Mouse (Mus musculus): ENCODE data around the gene Myom1. TPM values are rescaled to one million over a fixed set of nuclear protein-coding genes. Genes with fewer than 3 reads are reported as not detected.

The Myom1 gene
- polyA plus RNA-seq, 1 experiment from 2014 or later: 7.2 TPM

DNA sequence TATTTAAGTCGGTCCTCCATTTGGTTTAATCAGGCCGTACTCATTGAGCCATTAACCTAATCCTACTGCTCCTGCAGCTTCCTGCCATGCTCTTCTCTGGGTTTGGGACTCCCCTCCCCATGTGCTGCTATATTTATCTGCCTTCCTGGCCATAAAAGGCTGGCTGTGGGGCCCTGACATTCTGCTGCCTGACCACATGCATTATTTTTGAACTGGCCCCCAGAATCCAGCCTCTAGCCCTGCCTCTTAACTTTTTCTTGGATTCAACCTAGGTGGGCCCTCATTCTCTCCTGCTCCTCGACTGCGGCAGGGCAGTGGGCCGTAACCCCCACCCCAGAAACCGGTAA, 16.8 kb downstream of the Myom1 start:
- peaks cover 18% of the 10 kb centered on the region for H3K4me1 ChIP-seq
- ATAC-seq (ENCODE audit: insufficient number of reproducible peaks, insufficient read depth, low FRiP score, low TSS enrichment): no peak
- no peaks in the 10 kb centered on the region; the same call in 1 of the 2 replicates for H3K27me3 ChIP-seq
- no peak overlapping the region for H3K9ac ChIP-seq
- H3K36me3 ChIP-seq: no peaks in the 10 kb centered on the region
- WGBS: 44% methylated on average over 6 of the region's 6 CpGs
- no peak overlapping the region for H3K4me3 ChIP-seq
- peak overlapping the region; percentile 41; the same call in 1 of the 2 replicates for H3K27ac ChIP-seq
- H3K9me3 ChIP-seq: no peaks in the 10 kb centered on the region
- 0 out of 2 replicates have a peak overlapping the region, but pooled peaks have one; percentile 9 for H3K4me2 ChIP-seq (replicated peaks)

DNA sequence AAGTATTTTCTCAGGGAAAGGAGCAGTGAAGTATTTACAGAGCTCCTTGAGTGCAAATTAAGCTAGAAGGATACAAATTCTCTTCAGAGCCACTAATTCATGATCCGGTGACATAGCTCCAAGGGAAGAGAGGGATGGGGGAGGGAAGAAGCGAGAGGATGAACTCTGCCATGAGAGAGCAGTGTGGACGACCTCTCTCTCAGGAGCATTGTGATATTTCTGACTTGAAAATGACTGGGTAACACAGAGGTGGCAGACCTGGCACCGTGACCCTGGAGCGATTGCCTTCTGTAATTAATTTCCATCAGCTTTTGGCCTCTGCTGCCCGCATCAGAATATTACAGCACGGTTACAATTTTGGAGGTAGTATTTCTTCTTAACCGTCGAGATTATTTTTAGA, 17.4 kb downstream of the Myom1 start:
- Histone ChIP-seq H3K4me3 (no peak overlapping the region), H3K27ac (0 out of 2 replicates have a peak overlapping the region, but pooled peaks have one; percentile 41), H3K9ac (no peak overlapping the region), H3K27me3 (no peaks in the 10 kb centered on the region; the same call in 1 of the 2 replicates), H3K4me2 (replicated peaks) (0 out of 2 replicates have a peak overlapping the region, but pooled peaks have one; percentile 9), H3K36me3 (no peaks in the 10 kb centered on the region), H3K9me3 (no peaks in the 10 kb centered on the region), H3K4me1 (peaks cover 18% of the 10 kb centered on the region)
- no peak for ATAC-seq (ENCODE audit: insufficient number of reproducible peaks, insufficient read depth, low FRiP score, low TSS enrichment)
- WGBS: 61% methylated on average over 9 of the region's 9 CpGs

DNA sequence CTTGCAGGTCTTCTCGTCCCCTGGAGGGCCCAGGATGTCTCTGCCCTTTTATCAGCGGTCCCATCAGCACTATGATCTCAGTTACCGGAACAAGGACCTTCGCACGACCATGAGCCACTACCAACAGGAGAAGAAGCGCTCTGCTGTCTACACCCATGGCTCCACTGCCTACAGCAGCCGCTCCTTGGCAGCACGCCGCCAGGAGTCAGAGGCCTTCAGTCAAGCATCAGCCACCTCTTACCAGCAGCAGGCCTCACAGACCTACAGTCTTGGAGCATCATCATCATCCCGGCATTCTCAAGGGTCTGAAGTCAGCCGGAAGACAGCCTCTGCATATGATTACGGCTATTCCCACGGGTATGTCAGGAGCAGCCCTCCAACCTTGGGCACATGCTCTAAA, 20.4 kb downstream of the Myom1 start:
- Histone ChIP-seq H3K27me3 (no peaks in the 10 kb centered on the region; the same call in 1 of the 2 replicates), H3K9ac (no peak overlapping the region), H3K9me3 (no peaks in the 10 kb centered on the region), H3K27ac (peak overlapping the region; percentile 26; the same call in 1 of the 2 replicates), H3K4me3 (no peak overlapping the region), H3K4me1 (peaks cover 18% of the 10 kb centered on the region), H3K36me3 (no peaks in the 10 kb centered on the region), H3K4me2 (replicated peaks) (no peak overlapping the region)
- 81% methylated on average over 13 of the region's 13 CpGs for WGBS
- ATAC-seq (ENCODE audit: insufficient number of reproducible peaks, insufficient read depth, low FRiP score, low TSS enrichment): no peak

DNA sequence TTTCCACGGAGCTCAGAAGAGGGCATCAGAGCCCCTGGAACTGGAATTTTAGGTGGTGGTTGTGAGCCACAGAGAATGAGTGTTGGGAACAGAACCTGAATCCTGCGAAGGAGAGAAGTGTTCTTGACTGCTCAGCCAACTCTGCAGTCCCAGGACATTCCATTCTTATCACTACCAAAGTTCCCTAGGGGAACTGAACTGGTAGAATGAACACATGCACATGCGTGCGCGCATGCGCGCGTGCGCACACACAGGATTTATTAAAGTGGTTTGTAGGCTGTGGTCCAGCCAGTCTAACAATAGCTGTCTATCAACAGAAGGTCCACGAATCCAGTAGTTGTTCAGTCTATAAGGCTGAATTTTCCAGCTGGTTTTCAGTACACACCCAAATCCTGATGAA, 21.6 kb downstream of the Myom1 start:
- no peak for ATAC-seq (ENCODE audit: insufficient number of reproducible peaks, insufficient read depth, low FRiP score, low TSS enrichment)
- no peaks in the 10 kb centered on the region for H3K27me3 ChIP-seq
- H3K4me1 ChIP-seq: peaks cover 16% of the 10 kb centered on the region
- H3K9me3 ChIP-seq: no peaks in the 10 kb centered on the region
- H3K36me3 ChIP-seq: no peaks in the 10 kb centered on the region
- H3K4me2 ChIP-seq (replicated peaks): no peak overlapping the region
- no peak overlapping the region for H3K4me3 ChIP-seq
- 93% methylated on average over 10 of the region's 10 CpGs for WGBS
- no peak overlapping the region for H3K27ac ChIP-seq
- H3K9ac ChIP-seq: no peak overlapping the region

DNA sequence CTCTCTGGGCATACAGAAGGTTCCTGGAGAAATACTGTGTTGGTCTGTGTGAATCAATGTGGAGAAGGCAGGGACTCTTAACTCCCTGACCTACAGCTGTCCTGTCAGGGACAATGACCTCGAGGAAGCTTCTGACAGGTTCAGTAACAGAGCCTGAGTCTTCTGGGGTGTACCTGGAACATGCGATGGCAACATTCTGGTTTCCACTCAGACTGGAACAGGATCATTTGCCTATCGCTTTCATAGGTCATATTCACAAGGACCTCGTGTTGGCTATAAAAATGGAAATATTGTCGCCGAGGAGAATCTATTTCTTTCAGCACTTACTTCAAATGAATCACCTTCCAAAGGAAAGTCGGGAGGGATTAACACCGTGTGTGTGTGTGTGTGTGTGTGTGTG, 23.5 kb downstream of the Myom1 start:
- Histone ChIP-seq H3K4me2 (replicated peaks) (no peak overlapping the region), H3K36me3 (no peaks in the 10 kb centered on the region), H3K27me3 (no peaks in the 10 kb centered on the region), H3K4me1 (peaks cover 7% of the 10 kb centered on the region), H3K4me3 (no peak overlapping the region), H3K9me3 (no peaks in the 10 kb centered on the region), H3K9ac (no peak overlapping the region), H3K27ac (no peak overlapping the region)
- 80% methylated on average over 8 of the region's 8 CpGs for WGBS
- ATAC-seq (ENCODE audit: insufficient number of reproducible peaks, insufficient read depth, low FRiP score, low TSS enrichment): no peak

DNA sequence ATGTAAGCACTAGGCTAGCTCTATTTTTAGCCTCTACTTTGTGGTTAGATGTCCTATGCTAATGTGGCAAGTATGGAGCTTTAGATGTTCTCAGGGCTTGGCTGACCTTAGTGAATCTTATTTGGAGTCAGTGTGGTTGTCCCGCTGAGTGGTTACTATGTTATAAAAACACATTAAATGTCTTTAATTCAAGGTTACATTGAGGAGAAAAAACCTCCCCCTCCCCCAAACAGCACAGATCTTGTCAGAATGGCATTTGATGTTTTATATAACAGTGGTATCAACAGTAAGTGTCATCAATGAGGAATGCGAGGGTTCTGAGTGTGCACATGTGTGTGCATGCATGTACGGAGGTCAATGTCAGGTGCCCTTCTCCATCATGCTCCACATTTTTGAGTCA, 24.8 kb downstream of the Myom1 start:
- Histone ChIP-seq H3K4me1 (peaks cover 7% of the 10 kb centered on the region), H3K4me2 (replicated peaks) (no peak overlapping the region), H3K9me3 (no peaks in the 10 kb centered on the region), H3K36me3 (no peaks in the 10 kb centered on the region), H3K27ac (no peak overlapping the region), H3K27me3 (no peaks in the 10 kb centered on the region), H3K4me3 (no peak overlapping the region), H3K9ac (no peak overlapping the region)
- no peak for ATAC-seq (ENCODE audit: insufficient number of reproducible peaks, insufficient read depth, low FRiP score, low TSS enrichment)
- 87% methylated on average over 3 of the region's 3 CpGs for WGBS

DNA sequence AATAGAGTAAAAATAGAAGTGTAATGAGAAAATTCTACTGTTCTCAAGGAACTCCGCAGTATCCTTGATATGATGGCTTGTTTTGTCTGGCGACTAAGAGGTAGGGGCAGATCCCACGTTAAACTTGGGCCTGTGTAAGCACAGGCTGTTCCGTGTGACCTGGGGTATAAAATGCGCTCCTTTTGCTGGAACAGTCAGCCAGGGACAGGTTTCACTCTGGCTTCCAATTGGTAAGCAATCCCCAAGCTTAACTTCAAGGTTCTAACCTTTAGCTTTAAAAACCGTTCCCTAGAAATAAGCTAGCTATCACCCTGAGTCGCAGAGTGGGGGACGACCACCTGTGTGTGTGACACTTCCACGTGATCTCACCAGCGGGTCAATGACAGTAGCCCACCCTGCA, 30.3 kb downstream of the Myom1 start:
- WGBS: 84% methylated on average over 10 of the region's 10 CpGs
- Histone ChIP-seq H3K4me1 (no peaks in the 10 kb centered on the region), H3K27ac (no peak overlapping the region), H3K36me3 (no peaks in the 10 kb centered on the region), H3K4me3 (no peak overlapping the region), H3K4me2 (replicated peaks) (no peak overlapping the region), H3K27me3 (no peaks in the 10 kb centered on the region), H3K9me3 (no peaks in the 10 kb centered on the region), H3K9ac (no peak overlapping the region)
- ATAC-seq (ENCODE audit: insufficient number of reproducible peaks, insufficient read depth, low FRiP score, low TSS enrichment): no peak

DNA sequence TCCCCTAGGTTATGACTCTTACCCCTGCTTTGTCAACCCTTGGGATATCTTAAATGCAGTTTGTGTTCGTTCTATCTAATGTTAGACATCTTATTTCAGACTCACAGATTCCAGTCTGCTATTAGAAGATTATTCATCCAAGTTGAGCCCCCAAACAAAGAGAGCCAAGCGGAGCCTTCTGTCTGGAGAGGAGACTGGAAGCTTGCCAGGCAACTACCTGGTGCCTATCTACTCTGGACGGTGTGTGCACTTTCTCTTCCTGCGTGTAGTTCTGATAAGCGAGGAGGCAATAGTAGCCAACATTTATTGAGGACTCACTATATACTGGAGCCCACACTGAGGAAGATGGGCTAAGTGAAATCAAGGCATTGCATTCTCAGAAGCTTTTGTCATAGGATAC, 32.0 kb downstream of the Myom1 start:
- no peaks in the 10 kb centered on the region for H3K9me3 ChIP-seq
- H3K9ac ChIP-seq: no peak overlapping the region
- no peak overlapping the region for H3K4me2 ChIP-seq (replicated peaks)
- H3K4me3 ChIP-seq: no peak overlapping the region
- no peak overlapping the region for H3K27ac ChIP-seq
- H3K27me3 ChIP-seq: no peaks in the 10 kb centered on the region
- H3K4me1 ChIP-seq: no peaks in the 10 kb centered on the region
- H3K36me3 ChIP-seq: no peaks in the 10 kb centered on the region
- 78% methylated on average over 5 of the region's 5 CpGs for WGBS
- no peak for ATAC-seq (ENCODE audit: insufficient number of reproducible peaks, insufficient read depth, low FRiP score, low TSS enrichment)

DNA sequence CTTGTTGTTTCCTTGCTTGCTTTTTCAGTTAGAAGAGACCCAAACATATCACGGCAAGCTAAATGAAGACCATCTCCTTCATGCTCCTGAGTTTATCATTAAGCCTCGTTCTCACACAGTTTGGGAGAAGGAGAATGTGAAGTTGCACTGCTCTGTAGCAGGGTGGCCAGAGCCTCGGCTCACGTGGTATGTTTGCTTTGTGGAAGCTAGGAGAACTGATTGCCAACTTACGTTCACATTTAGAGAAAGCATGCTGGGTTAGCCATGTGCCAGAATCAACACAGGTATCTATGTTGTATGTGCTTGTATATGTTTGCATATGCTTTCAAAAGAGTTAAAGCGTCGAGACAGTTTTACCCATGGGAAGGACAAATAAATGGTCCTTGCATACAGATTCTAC, 34.8 kb downstream of the Myom1 start:
- no peaks in the 10 kb centered on the region for H3K9me3 ChIP-seq
- no peaks in the 10 kb centered on the region for H3K36me3 ChIP-seq
- H3K4me3 ChIP-seq: no peak overlapping the region
- no peak for ATAC-seq (ENCODE audit: insufficient number of reproducible peaks, insufficient read depth, low FRiP score, low TSS enrichment)
- H3K27me3 ChIP-seq: no peaks in the 10 kb centered on the region
- H3K9ac ChIP-seq: no peak overlapping the region
- H3K27ac ChIP-seq: no peak overlapping the region
- no peak overlapping the region for H3K4me2 ChIP-seq (replicated peaks)
- WGBS: 86% methylated on average over 7 of the region's 7 CpGs
- peaks cover 10% of the 10 kb centered on the region for H3K4me1 ChIP-seq

DNA sequence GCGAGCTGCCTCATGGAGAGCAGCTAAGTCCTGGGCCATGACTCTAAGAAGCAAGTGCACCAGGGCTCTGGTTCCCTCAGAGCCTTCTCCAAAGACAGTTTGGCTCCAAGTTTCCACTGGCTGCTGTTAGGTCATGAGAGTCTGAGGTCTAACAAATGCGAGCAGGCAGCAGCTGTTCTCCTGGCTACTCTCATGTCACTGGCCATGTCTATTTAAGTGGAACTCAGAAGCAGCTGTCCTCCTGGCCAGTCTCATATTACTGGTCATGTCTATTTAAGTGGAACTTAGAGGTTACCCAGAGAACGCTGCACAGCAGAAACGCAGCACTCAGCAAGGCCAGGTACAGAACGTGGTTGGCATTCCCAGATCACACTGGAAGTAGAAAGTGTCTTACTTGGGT, 36.4 kb downstream of the Myom1 start:
- H3K36me3 ChIP-seq: no peaks in the 10 kb centered on the region
- no peaks in the 10 kb centered on the region for H3K9me3 ChIP-seq
- H3K27me3 ChIP-seq: no peaks in the 10 kb centered on the region
- no peak overlapping the region for H3K4me2 ChIP-seq (replicated peaks)
- WGBS: 60% methylated on average over 5 of the region's 5 CpGs
- ATAC-seq (ENCODE audit: insufficient number of reproducible peaks, insufficient read depth, low FRiP score, low TSS enrichment): no peak
- no peak overlapping the region for H3K27ac ChIP-seq
- H3K9ac ChIP-seq: no peak overlapping the region
- H3K4me3 ChIP-seq: no peak overlapping the region
- peaks cover 10% of the 10 kb centered on the region for H3K4me1 ChIP-seq

DNA sequence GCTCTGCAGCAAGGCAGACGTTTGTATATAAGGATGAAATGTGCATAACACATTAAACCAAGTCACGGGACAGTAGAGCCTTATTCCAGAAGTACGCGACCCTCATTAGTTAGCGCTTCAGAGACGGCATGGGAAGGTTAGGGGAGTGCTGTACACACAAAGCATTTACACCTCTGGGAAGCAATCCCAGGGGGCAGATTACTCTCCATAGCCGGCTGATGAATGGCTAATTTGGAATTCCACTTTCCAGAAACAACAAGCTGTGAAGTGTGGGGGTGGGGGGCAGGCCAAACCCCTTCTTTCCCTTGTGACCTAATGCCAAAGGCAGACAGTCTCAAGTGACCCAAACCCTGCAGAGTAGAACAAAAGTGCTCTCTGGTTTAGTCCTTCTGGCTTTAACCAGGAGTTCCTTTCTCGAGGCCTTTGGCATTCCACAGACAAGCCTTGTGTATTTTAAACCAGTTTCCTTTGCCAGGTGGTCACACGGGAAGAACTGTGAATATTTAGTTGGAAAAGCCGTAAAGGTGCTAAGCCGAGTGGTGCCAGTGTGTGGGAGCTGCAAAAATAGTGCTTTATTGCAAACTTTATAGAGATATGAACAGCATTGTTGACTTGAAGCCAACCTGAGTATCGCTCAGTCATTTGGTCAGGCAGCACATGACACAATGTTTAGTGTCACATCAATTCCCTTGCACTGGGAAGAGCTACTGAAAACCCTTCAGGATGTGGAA, 37.6 kb downstream of the Myom1 start:
- 32% methylated on average over 12 of the region's 12 CpGs for WGBS
- ATAC-seq (ENCODE audit: insufficient number of reproducible peaks, insufficient read depth, low FRiP score, low TSS enrichment): no peak
- no peak overlapping the region for H3K9ac ChIP-seq

DNA sequence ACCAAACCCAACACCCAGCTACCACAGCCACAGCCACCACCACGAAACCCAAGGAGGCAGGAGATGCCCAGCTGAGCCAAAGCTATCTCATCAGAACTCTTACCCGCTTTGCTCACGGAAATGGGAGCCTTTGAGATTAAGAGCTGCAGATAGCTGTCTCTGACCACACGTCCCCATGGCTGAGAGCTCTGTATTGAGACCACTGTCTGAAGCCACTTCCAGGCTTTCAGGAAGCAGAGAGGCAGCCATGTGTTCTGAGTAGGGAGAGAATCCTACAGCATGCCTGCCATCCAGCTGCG, 38.1 kb downstream of the Myom1 start:
- H3K9ac ChIP-seq: no peak overlapping the region

More for the DNA sequence above, 37.6 kb downstream of the Myom1 start:
- Histone ChIP-seq H3K27me3 (no peaks in the 10 kb centered on the region), H3K9me3 (no peaks in the 10 kb centered on the region), H3K36me3 (no peaks in the 10 kb centered on the region), H3K4me3 (no peak overlapping the region), H3K4me2 (replicated peaks) (no peak overlapping the region), H3K4me1 (peaks cover 10% of the 10 kb centered on the region), H3K27ac (no peak overlapping the region)

More for the DNA sequence above, 38.1 kb downstream of the Myom1 start:
- Histone ChIP-seq H3K9me3 (no peaks in the 10 kb centered on the region), H3K4me2 (replicated peaks) (no peak overlapping the region), H3K4me3 (no peak overlapping the region), H3K27me3 (no peaks in the 10 kb centered on the region), H3K27ac (no peak overlapping the region), H3K36me3 (no peaks in the 10 kb centered on the region), H3K4me1 (peaks cover 10% of the 10 kb centered on the region)
- WGBS: 79% methylated on average over 5 of the region's 5 CpGs
- no peak for ATAC-seq (ENCODE audit: insufficient number of reproducible peaks, insufficient read depth, low FRiP score, low TSS enrichment)
